Mouse (Mus musculus) testis, adult 2 months (tissue): ENCODE data around the gene Kdelr3.

Experiments used
- CTCF ChIP-seq: fragments of 200-500 bp; IDR thresholded peaks from 2 replicates; pipeline ENCODE4 v1.5.1; 2012; ENCODE audit warnings: low read depth, mild to moderate bottlenecking, inconsistent platforms, low read length, moderate library complexity; ENCODE audit not compliant: control insufficient read depth, insufficient read depth, insufficient replicate concordance
- POLR2A ChIP-seq: fragments of 200-500 bp; IDR thresholded peaks from 2 replicates; pipeline ENCODE4 v1.6.1; 2012; ENCODE audit warnings: low read depth, mild to moderate bottlenecking, inconsistent platforms, low read length, moderate library complexity; ENCODE audit not compliant: control insufficient read depth

GRCm38 (mm10) chr15:79500110-79500509 lies 16.1 kb upstream of the Kdelr3 start:
- no peak for TF ChIP-seq CTCF
- no peak for TF ChIP-seq POLR2A
